Mouse (Mus musculus) megakaryocyte, embryonic 14.5 days (primary cell): ENCODE data around the gene Selenos. TPM values are rescaled to one million over a fixed set of nuclear protein-coding genes. Genes with fewer than 3 reads are reported as not detected.
"Not testable (repeated sequence)": the region's sequence is repeated elsewhere in the genome, so short reads cannot be mapped to it uniquely, and the experiment has no call there.

ENCODE experiments used
- H3K27me3 ChIP-seq: replicated peaks from 2 replicates; pipeline ENCODE3; 2012; ENCODE audit warnings: inconsistent platforms
- H3K36me3 ChIP-seq: replicated peaks from 2 replicates; pipeline ENCODE3; 2012; ENCODE audit warnings: low read length, inconsistent platforms, mixed read lengths
- H3K4me1 ChIP-seq: 2 replicates; pipeline ENCODE4 v1.6.1; 2012; ENCODE audit warnings: inconsistent platforms
- H3K4me3 ChIP-seq: replicated peaks from 2 replicates; pipeline ENCODE3; 2012; ENCODE audit warnings: moderate library complexity, mild to moderate bottlenecking, inconsistent platforms
- H3K9me3 ChIP-seq: 2 replicates; pipeline ENCODE4 v1.6.1; 2012; ENCODE audit warnings: inconsistent platforms
- FLI1 ChIP-seq: IDR thresholded peaks from 2 replicates; pipeline ENCODE4 v1.6.1; 2012; ENCODE audit warnings: low read length, inconsistent platforms, mixed read lengths
- GATA1 ChIP-seq: IDR thresholded peaks from 3 replicates; pipeline ENCODE4 v1.6.1; 2012; ENCODE audit warnings: mixed read lengths, low read length, inconsistent platforms, borderline replicate concordance
- polyA plus RNA-seq: library from polyadenylated mRNA; stranded (reverse); fragments of >175 nt; gene quantifications from 2 replicates; pipeline ENCODE4 v1.2.3, GENCODE M21; 2012; ENCODE audit warnings: low replicate concordance; ENCODE audit not compliant: insufficient read depth

Selenos gene
- polyA plus RNA-seq, 1 experiment = 82.3 TPM

GRCm38 (mm10) chr7:66048446-66049230 is 30.8 kb upstream of the Selenos start:
- H3K9me3 ChIP-seq = peaks cover 7% of the 10 kb centered on the region
- H3K36me3 ChIP-seq = no peaks in the 10 kb centered on the region
- no peak overlapping the region for H3K4me3 ChIP-seq
- no peak for TF ChIP-seq FLI1
- no peak for TF ChIP-seq GATA1
- H3K4me1 ChIP-seq = peaks cover 23% of the 10 kb centered on the region
- peaks cover 62% of the 10 kb centered on the region for H3K27me3 ChIP-seq

- Histone ChIP-seq H3K27me3 (peaks cover 17% of the 10 kb centered on the region), H3K4me3 (no peak overlapping the region), H3K36me3 (no peaks in the 10 kb centered on the region), H3K4me1 (peaks cover 20% of the 10 kb centered on the region), H3K9me3 (peaks cover 15% of the 10 kb centered on the region)
- no peak for TF ChIP-seq GATA1
These were observed 25.4 kb upstream of the Selenos start for GRCm38 (mm10) chr7:66053946-66054483.

- H3K9me3 ChIP-seq = peaks cover 15% of the 10 kb centered on the region
- H3K4me3 ChIP-seq, H3K36me3 ChIP-seq, H3K27me3 ChIP-seq: not testable (repeated sequence)
- peaks cover 31% of the 10 kb centered on the region for H3K4me1 ChIP-seq
These were observed 24.1 kb upstream of the Selenos start for GRCm38 (mm10) chr7:66055356-66055755.

GRCm38 (mm10) chr7:66058703-66059102 is 20.7 kb upstream of the Selenos start, which contains the start of gene Snrpa1:
TSS of gene Snrpa1 (plus strand) at chr7:66059003.
- TF ChIP-seq GATA1 (no peak), FLI1 (no peak)
- peaks cover 35% of the 10 kb centered on the region for H3K4me1 ChIP-seq
- H3K36me3 ChIP-seq = peaks cover 17% of the 10 kb centered on the region
- peaks cover 9% of the 10 kb centered on the region for H3K9me3 ChIP-seq
- H3K27me3 ChIP-seq = peaks cover 3% of the 10 kb centered on the region
- H3K4me3 ChIP-seq = peak within 1 kb of the TSS; percentile 99

- TF ChIP-seq GATA1 = no peak
- TF ChIP-seq FLI1 = no peak
- Histone ChIP-seq H3K9me3 (peaks cover 9% of the 10 kb centered on the region), H3K4me1 (peaks cover 35% of the 10 kb centered on the region), H3K36me3 (peaks cover 32% of the 10 kb centered on the region), H3K27me3 (peaks cover 3% of the 10 kb centered on the region), H3K4me3 (peak overlapping the region; percentile 99)
These were observed 19.1 kb upstream of the Selenos start for GRCm38 (mm10) chr7:66060066-66060956.

GRCm38 (mm10) chr7:66061057-66061456 is 18.4 kb upstream of the Selenos start:
- H3K4me3 ChIP-seq = peak overlapping the region; percentile 99
- peaks cover 3% of the 10 kb centered on the region for H3K27me3 ChIP-seq
- peaks cover 35% of the 10 kb centered on the region for H3K4me1 ChIP-seq
- H3K36me3 ChIP-seq = peaks cover 39% of the 10 kb centered on the region
- TF ChIP-seq GATA1 (no peak), FLI1 (no peak)
- peaks cover 9% of the 10 kb centered on the region for H3K9me3 ChIP-seq

GRCm38 (mm10) chr7:66076411-66076810 is 3.0 kb upstream of the Selenos start:
- H3K4me3 ChIP-seq = no peak overlapping the region
- H3K36me3 ChIP-seq = peaks cover 68% of the 10 kb centered on the region
- no peaks in the 10 kb centered on the region for H3K9me3 ChIP-seq
- TF ChIP-seq FLI1 = no peak
- no peak for TF ChIP-seq GATA1
- peaks cover 50% of the 10 kb centered on the region for H3K4me1 ChIP-seq
- H3K27me3 ChIP-seq = no peaks in the 10 kb centered on the region

GRCm38 (mm10) chr7:66080231-66080613 is 773 bp downstream of the Selenos start:
- Histone ChIP-seq H3K27me3 (no peaks in the 10 kb centered on the region), H3K36me3 (peaks cover 67% of the 10 kb centered on the region), H3K9me3 (no peaks in the 10 kb centered on the region), H3K4me3 (peak overlapping the region; percentile 94), H3K4me1 (peaks cover 65% of the 10 kb centered on the region)
- TF ChIP-seq GATA1 = no peak
- TF ChIP-seq FLI1 = no peak

GRCm38 (mm10) chr7:66083757-66084156 is 4.3 kb downstream of the Selenos start:
- H3K4me3 ChIP-seq = no peak overlapping the region
- H3K36me3 ChIP-seq = peaks cover 80% of the 10 kb centered on the region
- H3K4me1 ChIP-seq = peaks cover 36% of the 10 kb centered on the region
- no peaks in the 10 kb centered on the region for H3K9me3 ChIP-seq
- no peak for TF ChIP-seq FLI1
- no peak for TF ChIP-seq GATA1
- no peaks in the 10 kb centered on the region for H3K27me3 ChIP-seq

GRCm38 (mm10) chr7:66084546-66084945 is 5.1 kb downstream of the Selenos start:
- Histone ChIP-seq H3K4me3 (no peak overlapping the region), H3K9me3 (no peaks in the 10 kb centered on the region), H3K36me3 (peaks cover 87% of the 10 kb centered on the region), H3K4me1 (peaks cover 33% of the 10 kb centered on the region), H3K27me3 (no peaks in the 10 kb centered on the region)
- no peak for TF ChIP-seq FLI1
- TF ChIP-seq GATA1 = no peak
